Mouse (Mus musculus) thymus, postnatal 36 days (tissue): ENCODE data around the gene Cyp4f40.
"Not testable (repeated sequence)": the region's sequence is repeated elsewhere in the genome, so short reads cannot be mapped to it uniquely, and the experiment has no call there.

Experiments
- DNase-seq, 2 experiments: peaks; one replicate each; pipeline ENCODE4 v3.0.0; 2022; ENCODE audit warnings: mixed read lengths in 2 of 2

The Cyp4f40 gene

GRCm38 (mm10) chr17:32658712-32659111 is at the start of gene Cyp4f40:
TSS of gene Cyp4f40 (plus strand) at chr17:32658900.
- no peak for DNase-seq

- DNase-seq: not testable (repeated sequence)
These were observed 48.5 kb upstream of the Cyp4f40 start for GRCm38 (mm10) chr17:32610231-32610630.

DNA sequence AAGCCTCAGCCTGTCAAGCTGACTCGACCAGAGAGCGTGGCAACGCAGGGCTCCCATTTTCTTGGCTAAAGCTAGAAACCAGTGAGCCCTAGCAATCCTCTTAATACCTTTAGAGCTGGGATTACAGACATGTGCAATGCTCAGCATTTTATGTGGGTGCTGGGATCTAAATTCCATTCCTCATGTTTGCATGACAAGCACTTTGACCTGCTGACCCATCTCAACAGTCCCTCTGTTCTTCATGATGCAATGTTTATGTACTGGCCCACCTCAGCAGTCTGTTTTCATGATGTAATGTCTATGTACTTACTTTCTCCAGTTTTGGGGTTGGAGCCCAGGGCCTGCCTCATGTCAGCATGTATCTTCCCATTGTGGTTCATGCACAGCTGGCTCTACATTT is 47.8 kb upstream of the Cyp4f40 start:
- DNase-seq: no peak

- no peak for DNase-seq
These were observed 46.3 kb upstream of the Cyp4f40 start for GRCm38 (mm10) chr17:32612417-32612816.

DNA sequence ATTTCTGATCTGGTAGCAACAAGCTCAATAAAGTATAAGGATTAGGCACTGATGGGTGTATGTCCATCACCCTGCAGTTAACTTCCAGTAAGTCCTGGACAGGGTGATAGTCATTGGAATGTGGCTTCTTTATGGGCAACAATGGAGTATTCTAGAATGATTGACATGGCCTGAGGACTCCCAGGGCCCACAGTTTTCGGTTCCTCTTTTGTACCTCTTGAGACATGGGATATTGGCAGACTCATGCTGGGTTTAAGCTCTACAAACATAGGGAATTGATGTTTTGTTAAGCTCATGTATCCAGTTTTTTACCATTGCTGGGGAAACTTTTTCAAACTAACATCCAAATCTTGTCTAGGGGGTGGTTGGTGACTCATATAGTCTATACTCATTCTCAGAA is 41.4 kb upstream of the Cyp4f40 start:
- DNase-seq: no peak

DNA sequence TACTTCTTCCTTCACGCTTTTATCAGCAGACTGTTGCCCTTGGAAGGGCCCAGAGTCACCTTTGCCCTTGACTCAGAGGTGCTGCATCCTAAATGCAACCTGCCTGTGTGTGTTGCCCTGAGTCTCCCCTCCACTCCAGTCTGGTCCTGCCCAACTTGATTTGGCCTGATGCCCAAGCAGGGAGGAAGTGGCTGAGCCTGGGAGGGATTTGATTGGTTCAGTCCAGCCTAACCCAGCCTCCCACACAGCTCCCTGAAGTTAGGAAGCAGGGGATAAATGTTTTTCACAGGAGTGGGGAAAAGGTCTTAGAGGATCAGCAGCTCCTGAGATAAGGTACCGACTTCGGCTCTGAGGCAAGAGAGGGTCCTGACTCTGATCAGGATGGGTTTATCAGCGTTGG is 37.7 kb upstream of the Cyp4f40 start, which contains the start of gene Cyp4f37:
Gene Cyp4f37, plus strand, starts transcription at position 292 of the 400 bp plus-strand sequence.
- DNase-seq: not testable (repeated sequence)

DNA sequence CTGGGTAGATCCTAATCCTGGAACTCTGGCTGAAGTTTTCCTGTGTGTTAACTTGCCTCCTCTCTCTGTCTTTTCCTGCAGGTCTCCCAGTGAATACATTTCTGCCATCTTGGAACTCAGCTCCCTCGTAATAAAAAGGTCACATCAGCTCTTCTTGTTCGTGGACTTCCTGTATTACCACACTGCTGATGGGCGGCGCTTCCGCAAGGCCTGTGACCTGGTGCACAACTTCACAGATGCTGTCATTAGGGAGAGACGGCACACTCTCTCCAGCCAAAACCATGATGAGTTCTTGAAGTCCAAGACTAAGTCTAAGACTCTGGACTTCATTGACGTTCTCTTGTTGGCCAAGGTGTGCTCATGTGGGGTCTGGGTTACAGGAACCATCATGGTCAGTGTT is 29.0 kb upstream of the Cyp4f40 start:
- DNase-seq: not testable (repeated sequence)

DNA sequence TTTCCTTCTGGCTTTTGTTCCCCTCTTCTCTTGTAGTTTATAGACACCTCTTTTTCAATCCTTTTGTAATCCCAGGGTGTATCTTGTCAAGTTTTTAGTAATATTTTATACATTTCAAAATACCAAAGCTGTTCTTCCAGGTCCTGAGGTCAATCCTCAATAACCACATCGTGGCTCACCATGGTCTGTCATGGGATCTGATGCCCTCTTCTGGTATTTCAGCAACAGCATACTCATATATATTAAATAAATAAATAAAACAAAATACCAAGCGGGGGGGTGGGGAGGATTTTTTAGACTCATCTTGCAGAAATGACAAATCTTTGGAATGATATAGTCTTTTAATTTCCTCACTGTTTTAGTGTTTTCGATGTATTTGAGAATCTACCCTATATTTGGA is 26.8 kb upstream of the Cyp4f40 start:
- no peak for DNase-seq

DNA sequence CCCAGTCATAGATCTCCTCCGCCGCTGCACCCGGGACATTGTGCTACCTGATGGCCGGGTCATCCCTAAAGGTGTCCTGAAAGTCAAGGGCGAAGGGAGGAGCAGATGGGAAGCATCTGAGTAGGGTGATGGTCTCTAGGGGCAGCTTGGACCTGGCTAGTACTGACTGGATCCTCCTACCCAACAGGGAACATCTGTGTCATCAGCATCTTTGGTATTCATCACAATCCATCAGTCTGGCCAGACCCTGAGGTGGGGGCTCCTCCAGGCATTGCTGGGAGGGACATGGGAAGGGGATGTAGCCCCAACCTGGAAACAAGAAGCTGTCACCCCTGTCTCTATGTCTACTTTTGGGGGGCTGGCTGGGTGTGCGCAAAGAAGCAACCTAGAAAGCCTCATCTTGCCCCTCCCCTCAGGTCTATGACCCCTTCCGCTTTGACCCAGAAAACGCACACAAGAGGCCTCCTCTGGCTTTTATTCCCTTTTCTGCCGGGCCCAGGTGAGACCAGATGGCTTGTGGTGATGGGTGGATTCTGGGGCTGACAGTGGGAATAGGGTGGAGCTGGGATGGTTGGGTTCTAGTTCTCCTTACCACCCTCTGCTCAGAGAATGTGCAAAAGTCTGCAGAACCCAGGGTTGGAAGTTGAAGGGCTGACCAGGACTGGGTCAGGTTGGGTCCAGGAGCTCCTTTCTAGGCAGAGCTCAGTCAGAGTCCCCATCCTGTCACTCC is 24.3 kb upstream of the Cyp4f40 start:
- not testable (repeated sequence) for DNase-seq

DNA sequence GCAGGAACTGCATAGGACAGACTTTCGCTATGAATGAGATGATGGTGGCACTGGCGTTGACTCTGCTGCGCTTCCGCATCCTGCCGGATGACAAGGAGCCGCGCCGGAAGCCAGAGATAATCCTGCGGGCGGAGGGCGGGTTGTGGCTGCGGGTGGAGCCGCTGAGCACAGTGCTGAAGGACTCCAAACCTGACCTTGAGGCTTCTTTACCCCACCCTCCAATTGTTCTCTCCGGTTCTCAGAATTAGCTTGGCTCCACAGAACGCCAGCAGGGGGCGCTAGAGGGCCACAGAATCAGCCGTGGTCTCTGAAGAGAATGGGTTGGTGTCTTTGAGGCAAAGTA is 23.8 kb upstream of the Cyp4f40 start:
- DNase-seq: peak; percentile 79 to 83

DNA sequence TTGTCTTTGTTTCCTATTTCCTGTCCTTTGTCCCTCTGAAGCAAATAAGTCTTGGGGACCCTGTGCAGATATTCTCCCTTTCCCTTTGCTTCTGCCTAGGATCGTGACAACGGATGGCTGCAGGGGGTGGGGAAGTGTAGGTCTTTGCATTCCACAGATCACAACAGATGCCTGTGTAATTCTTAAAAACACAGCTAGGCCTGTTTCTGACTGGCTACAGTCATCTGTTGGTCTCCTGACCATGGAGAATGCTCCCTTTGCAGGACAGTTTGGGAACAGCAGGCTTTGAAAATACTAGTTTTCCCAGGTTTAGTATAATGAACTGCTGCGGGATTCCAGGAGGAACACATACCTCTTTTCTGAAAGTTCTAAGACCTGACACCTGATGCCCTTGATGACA is 22.4 kb upstream of the Cyp4f40 start:
- DNase-seq: no peak

GRCm38 (mm10) chr17:32637151-32637550 is 21.5 kb upstream of the Cyp4f40 start:
- DNase-seq: no peak

DNA sequence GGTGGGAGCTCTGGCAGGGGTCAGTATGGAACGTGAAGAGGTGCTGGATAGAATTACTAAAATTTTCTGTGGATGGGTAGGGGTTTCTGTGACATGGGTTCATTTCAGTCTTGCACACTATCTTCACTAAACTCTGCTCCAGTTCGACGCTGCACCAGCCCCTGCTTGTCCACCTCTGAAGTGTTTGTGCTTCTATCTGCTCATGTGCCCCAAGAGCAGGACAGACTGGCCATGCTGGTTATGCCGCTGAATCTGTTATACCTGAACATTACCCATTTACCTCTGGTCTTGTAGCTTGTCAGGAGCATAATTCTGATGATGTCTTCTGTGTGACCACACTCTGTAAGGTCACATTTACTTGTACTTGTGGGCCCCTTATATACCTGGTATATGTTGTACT is 12.1 kb upstream of the Cyp4f40 start:
- no peak for DNase-seq

- DNase-seq: no peak
These were observed 4.8 kb upstream of the Cyp4f40 start for GRCm38 (mm10) chr17:32653860-32654259.

DNA sequence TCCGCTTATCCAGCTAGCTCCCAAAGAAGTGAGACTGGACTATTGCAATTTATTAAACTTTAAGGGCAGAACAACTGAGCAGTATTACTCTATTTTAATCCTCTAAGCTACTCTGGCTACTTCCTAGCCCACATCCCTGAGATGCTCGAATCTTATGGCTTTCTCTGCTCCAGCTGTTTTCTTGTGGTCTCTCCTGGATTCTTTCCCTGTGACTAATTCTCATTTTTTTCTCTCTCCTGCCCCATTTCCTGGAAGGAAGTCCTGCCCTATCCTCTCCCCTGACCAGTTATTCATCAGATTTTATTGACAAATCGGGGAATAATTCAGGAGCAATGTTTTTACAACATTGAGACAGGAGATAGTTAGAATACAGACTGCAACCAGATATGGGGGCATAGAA is 1.7 kb upstream of the Cyp4f40 start:
- DNase-seq: no peak

DNA sequence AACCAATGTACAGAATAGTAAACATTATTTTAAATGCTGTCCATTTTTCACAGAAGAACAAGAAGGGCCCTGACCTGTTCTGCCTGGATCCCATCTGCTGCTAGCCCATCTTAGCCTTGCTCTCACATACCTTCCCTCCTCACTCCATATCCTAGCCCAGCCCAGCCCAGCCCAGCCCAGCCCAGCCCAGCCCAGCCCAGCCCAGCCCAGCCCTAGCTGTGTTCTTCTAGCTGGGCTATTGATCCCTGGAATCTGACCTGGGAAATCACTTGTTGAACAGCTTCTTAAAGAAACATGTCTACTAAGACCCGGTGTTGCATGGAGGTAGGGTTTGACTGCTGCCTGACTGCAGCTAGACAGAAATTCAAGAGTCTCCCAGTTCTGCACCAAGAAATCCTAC is 454 bp upstream of the Cyp4f40 start:
- no peak for DNase-seq

GRCm38 (mm10) chr17:32673976-32674375 is 15.3 kb downstream of the Cyp4f40 start:
- DNase-seq: no peak

DNA sequence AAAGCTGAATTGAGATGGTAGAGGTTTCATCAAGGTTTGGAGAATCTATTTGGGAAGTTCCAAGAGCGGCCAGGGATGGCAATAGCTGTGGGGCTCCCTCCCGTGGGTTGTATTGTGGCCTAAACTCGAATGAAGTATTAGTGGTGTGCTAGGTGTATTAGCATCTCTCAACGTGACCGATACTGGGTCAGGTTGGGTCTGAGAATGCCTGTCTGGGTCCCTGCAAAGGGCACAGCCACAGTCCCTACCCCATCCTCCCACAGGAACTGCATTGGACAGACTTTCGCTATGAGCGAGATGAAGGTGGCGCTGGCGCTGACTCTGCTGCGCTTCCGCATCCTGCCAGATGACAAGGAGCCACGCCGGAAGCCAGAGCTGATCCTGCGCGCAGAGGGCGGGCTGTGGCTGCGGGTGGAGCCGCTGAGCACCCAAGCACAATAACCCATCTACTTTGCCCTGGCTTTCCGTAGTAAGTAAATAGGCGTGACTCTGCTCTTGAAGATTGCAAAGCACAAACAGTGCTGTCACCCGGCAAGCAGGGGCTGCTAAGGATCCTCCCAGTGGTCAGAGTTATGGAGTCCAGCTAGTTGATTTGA is 17.4 kb downstream of the Cyp4f40 start:
- DNase-seq: peak; percentile 20 to 42

DNA sequence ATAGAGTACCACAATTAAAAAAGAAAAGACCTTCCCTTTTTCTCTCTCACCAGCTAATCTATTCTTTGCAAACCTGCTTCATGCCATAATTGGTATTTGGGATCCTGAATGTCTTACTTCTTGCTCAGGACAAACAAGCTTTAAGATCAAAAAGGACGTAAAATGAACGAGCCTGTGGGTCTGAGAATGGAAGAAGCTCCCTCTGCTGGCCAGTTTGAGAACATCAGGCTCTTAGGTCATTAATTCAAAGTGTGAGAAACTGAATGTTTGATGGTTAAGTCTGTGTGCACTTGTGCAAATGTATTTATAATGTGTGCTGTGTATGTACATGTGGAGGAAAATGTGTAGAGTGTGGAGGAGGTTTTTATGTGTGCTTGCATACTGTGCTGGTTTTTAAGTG is 21.7 kb downstream of the Cyp4f40 start:
- DNase-seq: peak; percentile 30 to 43

GRCm38 (mm10) chr17:32685048-32685750 is 26.5 kb downstream of the Cyp4f40 start, which contains the start of gene Cyp4f15:
TSS of gene Cyp4f15 (plus strand) at chr17:32685627.
- no peak for DNase-seq

GRCm38 (mm10) chr17:32686722-32687121 is 28.0 kb downstream of the Cyp4f40 start:
- DNase-seq: no peak

DNA sequence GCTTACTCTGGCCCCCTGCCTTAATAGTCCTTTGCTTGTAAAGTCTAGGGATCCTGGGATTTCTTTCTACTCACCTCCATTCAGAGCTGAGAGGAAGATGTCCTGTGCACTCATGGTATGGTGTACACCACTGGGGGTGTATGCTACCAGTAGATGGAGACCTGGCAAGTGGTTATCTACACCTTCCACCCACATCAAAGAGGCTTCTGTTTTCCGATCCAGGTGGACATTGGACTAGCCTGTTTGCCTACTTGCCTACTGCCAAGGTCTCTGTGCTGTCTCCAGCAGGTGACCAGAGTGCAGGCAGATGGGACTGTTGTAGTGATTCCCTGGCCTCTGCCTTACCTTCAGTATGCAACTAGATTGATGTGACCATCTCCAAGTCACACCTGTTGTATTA is 32.3 kb downstream of the Cyp4f40 start:
- no peak for DNase-seq

GRCm38 (mm10) chr17:32702826-32703225 is 44.1 kb downstream of the Cyp4f40 start:
- DNase-seq: peak; percentile 31 to 47

GRCm38 (mm10) chr17:32710541-32710940 is 51.8 kb downstream of the Cyp4f40 start:
- DNase-seq: not testable (repeated sequence)
